Mouse (Mus musculus): ENCODE measurements at regions not wholly inside any gene's neighbourhood (a gene's known extent, or its start where the extent isn't known, plus 50 kb on each side); places are given as distances from the start of the nearest gene placed in this dataset.

DNA sequence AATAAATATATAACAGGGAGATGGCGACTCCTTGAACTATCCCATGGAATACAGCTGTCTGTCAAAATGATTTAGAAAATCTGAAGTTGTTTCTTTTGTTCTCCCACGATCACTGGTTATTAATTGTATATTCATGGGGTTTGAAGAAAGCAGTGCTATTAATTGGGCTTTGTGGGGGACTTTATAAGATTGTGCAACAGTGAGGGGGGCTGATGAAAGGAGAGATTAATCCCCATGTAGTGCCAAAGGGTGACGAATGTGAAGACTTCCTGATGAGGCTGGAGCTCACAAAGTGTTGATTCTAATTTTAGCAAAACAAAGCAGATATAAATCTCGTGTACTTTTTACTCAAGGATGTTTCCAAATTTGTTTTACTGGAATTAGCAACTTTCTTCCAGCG is 340.0 kb upstream of the Id4 start:
- no peak for DNase-seq (ENCODE audit: low read depth, low spot score)
- 49% methylated on average over 5 of the region's 5 CpGs for WGBS

DNA sequence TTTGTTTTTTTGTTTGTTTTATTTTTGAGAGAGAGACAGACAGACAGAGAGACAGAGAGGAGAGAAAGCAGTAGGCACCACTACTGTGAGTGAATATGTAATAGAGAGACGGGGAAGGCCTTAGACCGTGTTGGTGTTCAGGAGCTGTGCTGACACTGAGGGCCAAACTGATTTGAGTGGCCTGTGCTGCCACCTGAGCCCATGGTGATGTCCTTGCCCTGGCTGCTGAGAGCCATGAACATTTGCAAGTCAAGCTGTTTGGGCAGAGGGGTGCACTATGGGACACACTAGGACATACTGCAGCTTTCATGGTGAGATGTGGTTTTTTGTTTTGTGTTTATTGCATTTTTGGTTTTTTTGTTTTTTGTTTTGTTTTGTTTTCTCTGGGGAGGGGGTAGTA is 320.3 kb upstream of the Id4 start:
- DNase-seq (ENCODE audit: low read depth, low spot score) = no peak
- 91% methylated on average over 2 of the region's 2 CpGs for WGBS

DNA sequence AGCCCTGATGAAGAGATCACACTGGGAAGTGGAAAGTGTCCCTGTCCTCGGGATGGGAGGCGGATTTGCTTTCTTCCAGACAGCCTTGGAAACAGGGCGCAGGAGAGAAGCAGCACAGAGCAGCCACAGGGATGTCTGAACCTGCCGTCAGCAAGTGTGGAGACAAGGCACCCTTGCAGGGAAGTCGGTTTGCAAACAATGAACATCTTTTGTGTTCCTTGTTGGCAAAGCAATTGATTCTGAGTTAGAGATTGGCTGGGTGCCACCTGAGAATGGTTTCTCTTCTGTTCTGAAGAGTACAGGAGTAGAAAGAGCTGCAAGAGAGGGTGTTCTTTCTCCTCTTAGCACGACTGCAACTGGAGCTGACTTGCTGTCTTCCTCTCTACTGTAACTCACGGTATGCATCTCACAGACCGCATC is 318.6 kb upstream of the Id4 start:
- DNase-seq (ENCODE audit: low read depth, low spot score) = no peak
- 20% methylated on average over 8 of the region's 8 CpGs for WGBS

DNA sequence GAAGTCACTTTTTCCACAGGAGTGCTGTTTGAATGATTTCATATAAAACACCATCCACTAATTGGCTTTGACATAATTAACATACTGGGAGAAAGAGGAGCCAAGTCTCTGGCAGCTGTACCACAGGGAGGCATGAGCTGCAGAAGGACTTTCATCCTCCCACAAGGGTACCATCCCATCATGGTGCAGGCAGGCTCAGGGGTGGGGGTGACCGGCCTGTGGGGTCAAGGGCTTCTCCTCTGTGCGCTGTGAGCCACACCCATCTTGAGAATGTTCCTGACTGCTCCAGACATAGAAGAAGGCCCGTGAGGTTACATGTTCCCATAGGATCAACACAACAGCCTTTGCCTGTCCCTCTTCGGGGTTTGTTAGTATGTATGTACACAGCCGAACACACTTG is 317.4 kb upstream of the Id4 start:
- WGBS = 67% methylated on average over 5 of the region's 5 CpGs
- DNase-seq (ENCODE audit: low read depth, low spot score) = no peak

DNA sequence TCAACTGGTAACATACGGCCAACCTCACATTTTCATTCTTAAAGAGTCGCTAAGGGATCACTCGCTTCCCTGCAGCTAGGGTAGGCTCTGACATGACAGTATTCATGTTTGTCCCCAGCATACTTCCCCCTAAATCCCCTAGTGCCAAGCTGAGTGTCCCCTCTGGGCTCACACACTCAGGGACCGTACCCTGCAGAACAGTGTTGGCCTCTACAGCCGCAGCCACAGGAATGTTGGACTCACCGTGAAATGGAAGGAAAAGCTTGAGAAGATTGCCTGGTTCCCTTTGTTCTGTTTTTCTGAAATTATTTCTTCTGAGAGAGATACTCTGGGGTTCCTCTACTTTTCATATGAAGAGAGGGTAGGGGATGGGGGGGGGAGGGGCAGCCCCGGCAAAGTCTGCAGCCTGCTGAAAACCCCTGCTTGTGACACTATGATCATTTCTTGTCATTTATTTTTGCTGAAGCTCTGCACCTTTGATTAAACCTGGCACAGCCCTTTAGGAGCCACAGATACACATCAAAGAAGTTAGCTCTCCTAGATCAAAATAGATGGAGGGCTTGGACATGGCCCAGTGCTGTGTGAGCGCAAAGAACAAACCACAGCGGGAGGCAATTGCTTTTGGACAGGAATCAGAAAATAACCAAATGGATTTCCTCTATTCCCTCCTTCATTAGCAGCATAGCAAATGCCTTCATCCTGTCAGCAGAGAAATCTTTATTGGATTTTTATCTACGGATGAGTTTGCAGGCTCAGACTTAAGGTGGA is 312.7 kb upstream of the Id4 start:
- 80% methylated on average over 10 of the region's 10 CpGs for WGBS
- no peak for DNase-seq (ENCODE audit: low read depth, low spot score)

DNA sequence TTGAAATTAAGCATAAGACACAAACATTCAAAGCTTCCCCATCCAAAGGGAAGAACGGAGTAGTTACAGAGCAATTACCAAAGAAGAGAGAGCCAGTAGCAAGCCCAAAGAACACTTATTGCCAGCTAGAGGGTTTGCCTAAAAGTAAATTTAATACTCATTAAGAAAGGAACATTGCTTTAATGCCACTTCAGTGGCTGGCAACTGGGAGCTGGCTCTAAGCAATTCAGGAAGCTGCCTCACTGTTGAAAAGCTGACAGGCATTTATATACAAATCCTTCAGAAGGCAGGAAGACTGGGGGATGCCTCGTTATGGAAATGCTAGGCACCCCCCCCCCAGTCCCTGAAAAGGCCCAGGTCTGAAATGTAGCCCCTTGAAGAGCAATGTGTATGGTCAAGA is 310.6 kb upstream of the Id4 start:
- DNase-seq (ENCODE audit: low read depth, low spot score) = no peak
- 52% methylated on average over 2 of the region's 2 CpGs for WGBS

DNA sequence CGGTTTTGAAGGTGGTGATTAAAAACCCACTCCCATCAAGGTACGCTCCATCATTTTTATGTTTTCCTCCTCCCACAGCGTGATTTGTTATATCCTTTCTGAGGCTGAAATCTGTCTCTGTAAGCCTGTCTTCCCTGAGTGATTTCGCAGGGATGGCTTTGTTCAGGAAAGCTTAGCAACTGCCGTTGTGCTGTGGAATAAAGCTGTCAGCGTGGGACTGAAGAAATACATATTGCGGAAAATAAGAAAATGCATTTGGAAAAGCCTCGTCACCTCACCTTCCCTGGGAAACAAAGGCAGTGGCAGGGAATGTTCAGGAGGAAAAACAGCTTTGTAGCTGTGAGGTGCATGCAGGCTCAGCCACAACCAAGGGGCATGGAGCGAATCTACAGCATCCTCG is 310.0 kb upstream of the Id4 start:
- WGBS = 76% methylated on average over 10 of the region's 10 CpGs
- no peak for DNase-seq (ENCODE audit: low read depth, low spot score)

DNA sequence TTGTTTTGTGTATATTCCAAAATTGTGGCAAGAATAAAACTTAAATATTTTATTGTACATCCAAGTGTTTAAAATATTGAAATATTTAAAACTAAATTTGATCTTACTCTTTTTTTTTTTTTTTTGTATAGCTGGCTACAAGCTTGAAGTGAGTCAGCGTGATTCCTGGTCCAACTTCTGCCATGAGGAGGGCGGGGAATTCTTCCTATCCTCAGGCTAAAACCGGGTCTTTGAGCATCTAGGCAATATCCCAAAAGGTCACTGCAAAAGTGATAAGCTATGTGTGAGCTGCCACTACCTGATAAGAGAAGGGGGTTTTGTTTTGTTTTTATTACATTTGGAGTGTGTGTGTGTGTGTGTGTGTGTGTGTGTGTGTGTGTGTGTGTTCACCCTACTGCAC is 308.1 kb upstream of the Id4 start:
- WGBS = 61% methylated on average over 3 of the region's 3 CpGs

DNA sequence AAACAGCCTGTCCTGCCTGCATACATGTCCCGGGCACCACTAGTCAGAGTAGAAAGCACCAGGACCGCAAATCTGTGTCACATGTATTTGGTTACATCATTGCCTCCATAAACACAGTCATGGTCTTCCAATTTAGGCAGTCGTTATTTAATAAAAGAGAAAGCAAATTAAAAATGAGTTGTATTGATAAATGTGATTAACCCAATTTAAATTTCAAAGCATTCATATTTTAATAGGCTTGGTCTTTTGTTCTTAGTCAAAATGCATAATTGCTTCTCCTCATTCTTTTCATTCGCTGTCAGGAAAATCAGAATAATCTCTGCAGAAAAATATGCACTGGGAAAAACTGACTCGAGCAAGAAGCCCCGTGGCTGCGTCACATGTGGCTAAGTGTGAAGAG is 307.3 kb upstream of the Id4 start:
- WGBS = 81% methylated on average over 7 of the region's 7 CpGs

More for the DNA sequence above, 308.1 kb upstream of the Id4 start:
- no peak for DNase-seq (ENCODE audit: low read depth, low spot score)

DNA sequence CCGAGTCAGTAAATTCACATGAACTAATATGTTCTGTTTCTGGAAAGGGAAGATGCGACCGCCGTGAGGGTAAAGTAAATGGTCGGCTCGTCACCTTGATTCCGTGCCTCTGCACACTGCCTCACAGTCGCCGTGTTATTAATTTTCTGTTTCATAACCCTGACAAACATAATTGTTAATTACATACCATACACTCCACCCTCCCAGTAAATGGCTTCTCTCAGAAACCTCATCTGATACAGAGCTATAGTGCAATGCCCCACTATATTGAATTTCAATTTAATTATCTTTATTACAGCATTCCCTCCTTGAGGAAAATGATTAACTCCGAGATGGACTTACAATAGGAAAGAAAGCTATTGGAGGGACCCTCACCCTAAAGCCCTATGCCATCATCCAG is 305.5 kb upstream of the Id4 start:
- no peak for DNase-seq (ENCODE audit: low read depth, low spot score)
- 84% methylated on average over 10 of the region's 10 CpGs for WGBS

More for the DNA sequence above, 307.3 kb upstream of the Id4 start:
- DNase-seq (ENCODE audit: low read depth, low spot score) = no peak

DNA sequence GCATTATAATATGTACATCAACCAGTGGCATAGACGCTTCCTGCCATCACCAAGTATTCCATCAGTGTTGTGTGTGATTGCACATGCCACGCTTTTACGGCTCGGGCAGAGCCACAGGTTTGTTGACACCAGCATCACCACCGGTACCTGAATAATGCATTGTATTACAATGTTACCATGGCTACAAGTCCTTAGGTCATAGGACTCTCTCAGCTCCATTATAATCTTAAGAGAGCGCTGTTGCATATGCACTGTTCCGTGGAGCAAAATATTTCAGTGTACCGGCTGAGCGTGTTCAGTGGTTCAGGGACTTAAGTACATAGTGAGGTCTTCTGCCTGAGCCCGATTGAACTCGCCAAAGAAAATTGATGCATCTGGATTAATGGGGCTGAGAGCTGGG is 303.4 kb upstream of the Id4 start:
- DNase-seq (ENCODE audit: low read depth, low spot score) = no peak
- WGBS = 88% methylated on average over 11 of the region's 11 CpGs

DNA sequence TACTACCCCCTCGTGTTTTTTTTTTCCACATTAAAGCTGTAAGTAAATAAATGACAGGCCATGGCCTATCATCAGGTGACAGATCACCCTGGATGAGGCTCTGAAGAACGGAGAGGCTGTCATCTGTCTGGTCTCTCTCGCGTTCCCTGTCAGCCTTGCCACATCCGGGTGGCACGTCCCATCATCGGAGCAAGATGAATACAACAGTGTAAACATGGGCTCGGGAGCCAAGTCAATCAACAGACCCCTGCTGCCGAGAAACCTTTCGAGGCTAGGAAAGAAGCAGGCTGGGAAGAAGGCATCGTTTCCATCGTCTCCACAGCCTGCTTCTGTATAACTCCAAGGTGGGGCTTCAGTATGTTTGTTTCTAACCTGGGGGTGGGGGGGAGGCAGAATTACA is 286.8 kb upstream of the Id4 start:
- WGBS = 31% methylated on average over 12 of the region's 12 CpGs
- no peak for DNase-seq (ENCODE audit: low read depth, low spot score)

DNA sequence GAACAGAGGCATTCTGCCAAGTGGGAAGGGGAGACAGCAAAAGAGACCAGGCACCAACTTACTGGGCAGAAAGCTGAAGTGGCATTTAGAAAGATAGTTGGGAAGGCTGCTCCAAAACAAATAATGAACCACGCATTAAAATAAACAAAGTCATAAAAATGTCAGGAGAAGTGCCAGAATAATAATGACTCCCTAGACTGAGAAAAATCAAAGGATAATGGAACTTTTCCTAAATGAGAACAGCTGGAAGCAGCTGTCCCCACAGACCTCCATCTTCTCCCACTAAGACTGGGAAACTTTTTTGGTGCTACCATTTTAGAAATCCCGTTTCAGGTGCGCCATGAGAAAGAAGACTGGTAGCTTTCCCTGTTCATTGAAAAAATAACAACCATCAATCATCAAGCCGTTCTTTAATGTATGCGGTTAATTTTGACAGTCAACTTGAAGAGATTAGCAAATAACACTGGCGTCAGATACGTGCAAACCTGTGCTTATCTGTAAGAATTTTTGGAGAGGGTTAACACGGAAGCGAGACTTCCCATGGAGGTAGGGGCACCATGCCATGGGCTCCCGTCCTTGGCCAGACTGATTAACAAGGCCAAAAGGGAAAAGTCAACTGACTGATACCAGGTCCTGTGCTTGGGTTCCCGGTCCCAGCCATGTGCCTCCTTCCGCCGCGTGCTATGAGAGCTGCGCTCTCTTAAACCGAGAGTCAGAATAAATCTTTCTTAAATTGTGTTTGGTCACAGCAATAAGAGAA is 286.1 kb upstream of the Id4 start:
- WGBS = 81% methylated on average over 16 of the region's 16 CpGs
- no peak for DNase-seq (ENCODE audit: low read depth, low spot score)

DNA sequence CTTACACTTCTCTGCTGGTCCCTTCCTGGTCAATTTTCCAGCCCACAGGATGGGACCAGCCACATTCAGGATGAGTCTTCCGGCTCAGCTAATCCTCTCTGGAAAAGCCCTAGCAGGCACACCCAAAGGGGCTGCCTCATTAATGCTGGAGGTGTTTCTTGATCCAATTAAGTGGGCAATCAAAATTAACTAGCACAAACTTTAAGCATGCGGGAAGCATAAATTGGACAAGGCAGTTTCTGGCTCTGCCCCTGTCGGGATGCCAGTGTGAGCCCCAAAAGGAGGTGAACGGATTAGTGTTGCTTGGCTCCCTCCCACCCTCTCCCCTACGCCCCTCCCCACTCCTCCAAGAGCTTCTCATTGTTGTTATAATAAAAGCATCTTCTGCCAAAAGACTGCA is 262.5 kb upstream of the Id4 start:
- 60% methylated on average over 5 of the region's 5 CpGs for WGBS
- no peak for DNase-seq (ENCODE audit: low read depth, low spot score)

DNA sequence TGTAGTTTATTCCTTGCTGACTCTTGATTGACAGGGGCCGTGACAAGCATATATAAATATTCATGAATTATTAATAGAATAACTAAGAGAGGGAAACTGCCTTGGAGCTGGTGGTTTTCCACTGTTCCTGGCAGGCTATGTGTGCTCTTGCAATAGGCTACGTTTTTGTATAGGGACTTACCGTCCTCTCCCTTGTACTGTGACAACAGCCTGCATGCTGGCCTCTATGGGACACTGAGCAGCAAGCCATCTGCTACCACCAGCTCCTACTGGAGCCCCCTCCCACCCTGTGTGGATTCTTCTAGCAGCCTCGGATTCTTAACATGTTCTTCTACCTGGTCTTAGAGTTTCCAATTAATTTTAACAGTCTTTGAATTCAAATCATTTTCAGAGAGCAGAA is 261.6 kb upstream of the Id4 start:
- DNase-seq (ENCODE audit: low read depth, low spot score) = no peak
- WGBS = 65% methylated on average over 4 of the region's 4 CpGs

DNA sequence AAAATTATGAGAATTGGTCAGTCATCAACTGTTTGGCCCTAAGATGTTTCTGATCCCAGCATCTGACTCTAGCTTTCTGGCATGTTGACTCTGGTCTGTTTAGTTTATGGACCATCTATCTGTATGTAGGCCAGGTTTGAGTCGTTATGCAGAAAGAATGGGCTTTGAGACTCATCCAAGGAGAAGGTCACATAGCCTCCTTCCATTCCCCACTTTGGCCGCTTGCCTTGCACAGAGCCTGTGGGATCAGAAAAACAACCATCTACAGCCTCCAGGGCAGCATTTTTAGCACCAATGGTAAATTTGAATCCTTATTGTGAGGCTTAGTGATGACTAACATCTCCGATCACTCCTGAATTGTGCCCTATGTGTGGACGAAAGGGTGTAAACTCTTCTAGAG is 257.9 kb upstream of the Id4 start:
- DNase-seq (ENCODE audit: low read depth, low spot score) = no peak
- whole genome bisulfite sequencing = 72% methylated on average over 4 of the region's 4 CpGs

DNA sequence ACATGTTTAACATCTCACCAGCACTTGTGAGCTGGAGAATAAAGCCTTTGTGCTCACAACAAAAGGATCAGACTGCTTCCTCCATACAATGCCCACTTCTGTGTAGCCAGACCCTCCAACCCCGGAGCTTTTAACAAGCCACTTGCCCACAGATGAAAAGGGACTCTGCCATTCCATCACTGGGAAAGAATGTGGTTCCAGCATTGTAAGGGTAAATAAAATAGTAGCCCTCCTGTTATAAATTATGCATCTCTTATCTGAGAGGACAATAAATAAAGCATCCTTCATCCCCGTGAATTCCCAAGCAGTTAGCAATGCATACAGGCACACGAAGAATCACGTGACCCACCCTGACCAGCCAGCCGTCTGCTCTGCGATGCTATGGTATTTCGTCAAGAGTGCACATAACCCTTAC is 247.7 kb upstream of the Id4 start:
- no peak for DNase-seq (ENCODE audit: low read depth, low spot score)
- WGBS = 60% methylated on average over 7 of the region's 7 CpGs

DNA sequence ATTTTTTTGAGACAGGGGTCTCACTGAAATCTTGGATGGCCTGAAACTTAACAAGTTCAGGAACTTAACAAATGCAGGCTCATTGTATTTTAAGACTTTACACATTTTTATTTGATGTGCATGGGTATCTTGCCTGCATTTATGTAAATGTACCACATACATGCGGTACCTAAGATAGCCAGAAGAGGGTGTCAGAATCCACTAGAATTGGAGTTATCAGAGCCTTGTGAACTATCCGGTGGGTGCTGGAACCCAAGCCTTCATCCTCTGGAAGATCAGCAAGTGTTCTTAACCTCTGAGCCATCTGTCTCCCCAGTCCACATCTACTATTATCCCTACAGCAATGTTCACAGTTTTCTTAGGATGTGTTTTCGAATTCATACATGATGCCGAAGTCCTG is 245.7 kb upstream of the Id4 start:
- no peak for DNase-seq (ENCODE audit: low read depth, low spot score)
- 88% methylated on average over 4 of the region's 4 CpGs for WGBS

DNA sequence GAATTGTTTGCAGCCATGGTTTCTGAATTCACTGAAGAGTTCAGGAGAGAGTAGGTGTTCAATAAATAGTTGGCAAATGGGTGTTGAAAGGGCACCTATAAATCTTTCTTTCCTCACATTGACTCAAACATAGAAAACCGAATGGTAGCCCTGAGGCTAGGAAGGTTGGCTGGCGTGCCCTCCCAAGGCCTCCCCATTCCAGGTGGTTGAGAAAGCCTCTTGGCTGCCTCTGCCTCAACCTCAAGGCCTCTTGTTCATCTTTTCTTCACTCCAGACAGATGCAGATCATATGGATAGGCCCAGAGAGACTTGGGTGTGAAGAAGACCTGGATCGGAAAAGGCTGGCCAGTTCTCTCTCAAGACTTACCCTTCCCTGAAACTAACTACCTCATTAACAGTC is 245.0 kb upstream of the Id4 start:
- 75% methylated on average over 3 of the region's 3 CpGs for WGBS
- no peak for DNase-seq (ENCODE audit: low read depth, low spot score)

DNA sequence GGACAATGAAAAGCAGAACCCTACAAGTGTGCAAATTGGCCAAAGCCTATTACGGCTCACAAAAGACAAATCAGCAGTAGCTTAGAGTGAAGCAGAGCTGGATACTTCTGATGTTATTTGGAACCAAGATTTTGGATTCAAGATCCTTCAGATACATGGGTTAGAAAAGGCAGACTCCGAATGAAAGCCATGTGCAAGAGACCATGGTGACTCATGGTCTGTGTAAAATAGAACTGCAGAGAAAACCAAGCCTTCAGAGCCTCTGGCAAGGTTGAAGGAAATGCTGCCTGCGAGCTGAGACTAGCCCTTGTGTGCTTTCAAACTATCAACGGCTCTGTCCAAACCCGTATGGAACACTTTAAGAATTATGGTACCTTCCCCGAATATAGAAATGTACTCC is 244.4 kb upstream of the Id4 start:
- DNase-seq (ENCODE audit: low read depth, low spot score) = no peak
- 84% methylated on average over 6 of the region's 6 CpGs for WGBS

DNA sequence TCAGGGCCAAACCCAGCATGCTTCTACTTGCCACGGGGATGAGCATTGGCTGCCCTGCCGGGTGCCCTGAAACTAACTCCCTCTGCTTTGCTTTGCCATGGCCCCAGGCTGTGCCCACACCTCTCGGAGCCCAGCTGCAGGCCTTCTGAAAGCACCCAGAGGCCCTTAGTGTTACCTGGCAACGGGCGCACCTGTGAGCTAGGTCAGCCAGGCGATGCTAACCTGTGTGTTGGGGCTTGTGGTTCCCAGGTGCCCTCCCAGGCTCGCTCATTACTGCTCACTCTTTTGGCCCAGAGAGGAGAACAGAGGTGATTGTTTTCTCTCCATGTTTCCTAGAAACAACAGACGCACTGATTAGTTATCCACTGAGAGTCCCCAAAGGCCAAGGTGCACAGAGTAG is 243.4 kb upstream of the Id4 start:
- WGBS = 76% methylated on average over 8 of the region's 8 CpGs
- no peak for DNase-seq (ENCODE audit: low read depth, low spot score)
